Mouse (Mus musculus) ovary, adult 18-20 months (tissue): ENCODE results near the gene Ralgapa1.
"Not testable (repeated sequence)": the region's sequence is repeated elsewhere in the genome, so short reads cannot be mapped to it uniquely, and the experiment has no call there.

ENCODE experiments used
- DNase-seq: peaks from one replicate; pipeline ENCODE4 v3.0.0; 2022; ENCODE audit warnings: low spot score, mixed read lengths

The Ralgapa1 gene

GRCm38 (mm10) chr12:55598887-55599561 lies 221.9 kb downstream of the Ralgapa1 start, which contains the start of gene Insm2:
Gene Insm2, plus strand, starts transcription at chr12:55599427.
- DNase-seq = no peak

GRCm38 (mm10) chr12:55598537-55598886 lies 222.5 kb downstream of the Ralgapa1 start:
- no peak for DNase-seq

- DNase-seq = not testable (repeated sequence)
Measured at GRCm38 (mm10) chr12:55586936-55587335, 234.0 kb downstream of the Ralgapa1 start.

GRCm38 (mm10) chr12:55573794-55574193 lies 247.2 kb downstream of the Ralgapa1 start:
- no peak for DNase-seq

DNA sequence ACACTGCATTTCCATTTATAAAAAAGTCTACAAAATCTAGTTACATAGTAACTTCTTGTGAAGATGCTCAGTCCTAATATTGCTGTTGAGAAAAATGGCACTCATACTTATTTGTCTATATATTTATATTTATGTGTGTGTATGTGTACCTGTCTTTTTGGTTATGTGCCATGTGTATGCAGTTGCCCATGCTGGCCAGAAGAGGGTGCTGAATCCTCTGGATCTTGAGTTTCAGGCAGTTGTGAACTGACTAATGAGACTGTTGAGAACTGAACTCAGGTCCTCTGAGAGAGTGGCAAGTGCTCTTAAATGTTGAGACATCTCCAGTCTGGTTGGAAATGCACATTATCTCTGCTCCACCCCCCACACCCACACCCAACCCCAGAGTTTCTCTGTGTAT lies 247.9 kb downstream of the Ralgapa1 start:
- DNase-seq = no peak

- no peak for DNase-seq
Measured at GRCm38 (mm10) chr12:55571661-55572060, 249.3 kb downstream of the Ralgapa1 start.

- DNase-seq = no peak
Measured at GRCm38 (mm10) chr12:55571181-55571580, 249.8 kb downstream of the Ralgapa1 start.

DNA sequence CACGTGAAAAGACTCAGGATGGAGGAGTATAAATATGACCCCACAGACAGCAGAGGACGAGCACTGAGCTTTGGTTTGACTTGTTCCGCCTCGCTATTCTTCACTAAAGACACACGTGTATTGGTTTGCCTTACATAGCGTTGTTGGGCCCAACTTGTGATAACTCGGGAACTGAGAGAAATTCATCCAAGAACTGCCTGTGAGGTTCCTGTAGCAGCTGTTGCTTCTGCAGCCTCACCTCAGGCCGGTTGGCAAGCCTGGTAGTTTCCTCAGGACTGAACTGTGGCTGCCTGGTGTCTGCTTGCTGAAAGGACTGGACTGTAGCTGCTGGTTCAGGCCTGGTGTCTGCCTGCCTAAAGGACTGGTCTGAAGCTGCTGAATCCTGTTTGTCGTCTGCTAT lies 250.3 kb downstream of the Ralgapa1 start:
- DNase-seq = no peak

- DNase-seq = no peak
Measured at GRCm38 (mm10) chr12:55569676-55570075, 251.3 kb downstream of the Ralgapa1 start.

- DNase-seq = no peak
Measured at GRCm38 (mm10) chr12:55568466-55568865, 252.5 kb downstream of the Ralgapa1 start.

DNA sequence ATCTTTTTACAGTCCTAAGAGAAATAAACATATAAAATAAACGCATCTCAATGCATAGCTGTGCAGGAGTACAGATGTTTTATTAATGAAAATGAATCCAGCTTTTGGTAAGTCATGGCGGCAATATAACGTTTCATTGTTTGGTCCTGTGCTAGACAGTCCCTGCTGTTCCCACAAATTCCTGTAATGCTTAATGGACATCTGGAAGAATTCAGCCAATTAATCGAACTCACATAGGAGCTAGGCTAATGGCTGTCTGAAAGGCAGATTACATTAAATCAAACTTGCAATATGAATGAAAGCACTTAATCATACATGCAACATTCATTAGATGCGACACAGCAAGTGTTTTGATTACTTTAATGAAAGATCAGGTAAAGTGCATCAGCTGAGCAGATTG lies 254.1 kb downstream of the Ralgapa1 start:
- no peak for DNase-seq

DNA sequence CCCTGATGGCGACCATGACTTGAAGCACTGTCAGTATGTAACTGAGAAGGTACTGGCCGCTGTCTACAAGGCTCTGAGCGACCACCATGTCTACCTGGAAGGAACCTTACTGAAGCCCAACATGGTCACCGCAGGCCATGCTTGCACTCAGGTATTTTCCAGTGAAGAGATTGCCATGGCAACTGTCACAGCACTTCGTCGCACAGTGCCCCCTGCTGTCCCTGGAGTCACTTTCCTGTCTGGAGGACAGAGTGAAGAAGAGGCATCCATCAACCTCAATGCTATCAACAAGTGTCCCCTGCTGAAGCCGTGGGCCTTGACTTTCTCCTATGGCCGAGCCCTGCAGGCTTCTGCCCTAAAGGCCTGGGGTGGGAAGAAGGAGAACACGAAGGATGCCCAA lies 255.1 kb downstream of the Ralgapa1 start:
- DNase-seq = no peak

DNA sequence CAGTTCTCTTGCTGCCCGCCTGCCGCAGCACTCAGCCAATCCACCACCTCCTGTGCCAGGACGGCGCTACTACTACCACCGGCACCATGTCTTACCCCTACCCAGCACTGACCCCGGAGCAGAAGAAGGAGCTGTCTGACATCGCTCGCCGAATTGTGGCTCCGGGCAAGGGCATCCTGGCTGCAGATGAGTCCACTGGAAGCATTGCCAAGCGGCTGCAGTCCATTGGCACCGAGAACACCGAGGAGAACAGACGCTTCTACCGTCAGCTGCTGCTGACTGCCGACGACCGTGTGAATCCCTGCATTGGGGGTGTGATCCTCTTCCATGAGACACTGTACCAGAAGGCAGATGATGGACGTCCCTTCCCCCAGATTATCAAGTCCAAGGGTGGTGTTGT lies 255.8 kb downstream of the Ralgapa1 start, which contains the start of gene Aldoart2:
Gene Aldoart2 (plus strand): TSS at position 34 of the 400 bp plus-strand sequence.
- no peak for DNase-seq

GRCm38 (mm10) chr12:55564187-55564963 lies 256.6 kb downstream of the Ralgapa1 start:
- no peak for DNase-seq

- no peak for DNase-seq
Measured at GRCm38 (mm10) chr12:55563742-55564141, 257.2 kb downstream of the Ralgapa1 start.

DNA sequence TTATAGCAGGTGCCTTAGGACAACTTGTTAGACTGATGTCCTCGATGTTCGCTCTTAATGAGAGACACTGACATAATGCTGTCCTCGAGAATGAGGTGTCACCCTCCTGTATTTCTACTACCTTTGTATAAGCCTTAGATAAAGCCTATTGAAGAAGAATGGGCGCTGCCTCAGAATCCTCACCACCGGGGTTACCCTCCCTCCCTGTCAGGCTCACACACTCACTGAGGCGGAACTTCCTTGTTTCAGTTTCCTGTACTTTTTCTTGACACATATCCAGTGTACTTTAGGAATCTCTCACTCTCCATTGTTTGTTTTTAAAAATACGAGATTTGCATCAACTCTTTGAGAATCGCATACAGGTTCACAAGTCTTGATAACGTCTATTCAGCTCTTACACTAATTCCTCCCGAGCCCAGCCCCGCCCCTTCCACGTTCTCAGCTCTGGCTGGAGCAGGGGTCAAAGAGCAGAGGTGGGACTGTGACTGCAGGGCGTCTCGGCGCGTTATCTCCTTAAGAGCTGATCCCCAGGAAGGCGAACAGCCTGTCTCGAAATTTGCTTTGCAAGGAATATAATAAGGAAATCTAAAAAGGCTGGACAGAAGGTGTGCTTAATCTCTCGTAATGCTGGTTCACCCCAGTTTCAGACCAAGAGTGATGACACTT lies 260.8 kb downstream of the Ralgapa1 start:
- no peak for DNase-seq

DNA sequence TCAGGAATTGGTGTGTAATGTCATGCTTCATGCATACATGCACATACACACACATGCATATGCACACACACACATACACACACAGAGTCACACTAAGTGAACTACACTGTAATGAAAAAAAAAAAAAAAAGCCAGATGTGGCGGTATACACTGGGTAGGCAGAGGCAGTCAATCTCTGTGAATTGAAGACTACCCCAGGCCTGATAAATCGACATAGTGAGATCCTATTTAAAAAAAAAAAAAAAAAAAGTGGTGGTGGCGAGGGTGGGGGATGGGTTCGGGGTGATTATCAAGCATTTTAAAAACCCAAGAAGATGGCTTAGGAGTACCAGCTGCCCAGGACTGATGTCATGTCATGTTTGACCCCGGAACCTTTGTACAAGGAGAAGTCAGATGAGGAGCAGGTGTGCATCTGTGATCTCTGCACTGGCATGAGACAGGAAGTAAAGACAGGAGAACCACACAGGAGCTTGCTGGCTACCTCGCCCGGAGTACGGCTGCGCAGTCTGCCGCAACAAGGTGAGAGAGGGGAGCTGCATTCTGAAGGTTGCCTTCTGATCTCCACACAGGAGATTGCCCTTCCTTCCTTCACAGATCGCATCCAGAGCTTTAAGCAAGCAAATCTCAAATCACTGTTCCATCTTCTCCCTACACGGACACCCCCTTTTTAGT lies 261.6 kb downstream of the Ralgapa1 start:
- no peak for DNase-seq

DNA sequence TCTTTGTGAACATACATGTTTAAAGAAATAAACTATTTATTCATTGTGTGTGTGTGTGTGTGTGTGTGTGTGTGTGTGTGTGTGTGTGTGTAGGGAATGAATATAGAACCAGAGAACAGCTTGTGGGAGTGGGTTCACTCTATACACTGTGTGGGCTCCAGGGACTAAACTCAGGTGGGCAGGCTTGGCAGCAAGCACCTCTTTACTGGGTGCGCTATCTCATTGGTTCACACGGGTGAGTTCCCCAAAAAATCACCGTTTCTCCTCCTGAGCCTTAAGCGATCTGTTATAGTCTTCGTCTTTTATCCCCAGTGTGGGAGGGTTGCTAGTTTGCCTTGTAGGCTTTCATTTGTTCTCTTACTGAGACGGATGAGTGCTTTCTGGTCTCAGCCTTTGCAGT lies 263.1 kb downstream of the Ralgapa1 start:
- DNase-seq = no peak

DNA sequence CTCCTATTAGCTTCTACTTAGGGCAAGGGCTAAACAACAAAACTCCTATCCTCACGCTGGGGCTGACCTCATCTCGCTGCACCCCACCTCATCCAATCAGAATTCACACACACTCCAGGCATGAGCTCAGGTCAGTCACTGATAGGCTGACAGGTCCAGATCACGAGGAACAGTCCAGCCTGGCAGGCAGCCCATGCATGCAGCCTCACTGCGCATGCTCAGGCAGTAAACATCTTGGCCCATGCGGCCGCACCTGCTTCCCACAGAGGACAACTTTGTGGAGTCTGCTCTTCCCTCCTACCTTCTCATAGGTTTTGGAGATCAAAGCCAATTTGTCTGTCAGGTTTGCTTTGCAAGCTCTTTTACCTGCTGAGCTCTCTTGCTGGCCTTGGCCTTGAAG lies 266.1 kb downstream of the Ralgapa1 start:
- DNase-seq = not testable (repeated sequence)
